Mouse (Mus musculus) gastrocnemius, postnatal 4 days (tissue): Measurements from ENCODE around the gene Tshz3. TPM values are rescaled to one million over a fixed set of nuclear protein-coding genes. Genes with fewer than 3 reads are reported as not detected.

Experiments
- DNase-seq, 2 experiments: peaks; one replicate each; pipeline ENCODE4 v3.0.0; 2021 to 2022; ENCODE audit warnings: low spot score in 2 of 2, mixed read lengths in 2 of 2
- total RNA-seq, 2 experiments: library from RNA; stranded (reverse); gene quantifications; 2 replicates each; pipeline ENCODE4 v1.2.3; 2021

Gene Tshz3
- total RNA-seq, 2 experiments from 2014 or later: 15.9 to 18.8 TPM

DNA sequence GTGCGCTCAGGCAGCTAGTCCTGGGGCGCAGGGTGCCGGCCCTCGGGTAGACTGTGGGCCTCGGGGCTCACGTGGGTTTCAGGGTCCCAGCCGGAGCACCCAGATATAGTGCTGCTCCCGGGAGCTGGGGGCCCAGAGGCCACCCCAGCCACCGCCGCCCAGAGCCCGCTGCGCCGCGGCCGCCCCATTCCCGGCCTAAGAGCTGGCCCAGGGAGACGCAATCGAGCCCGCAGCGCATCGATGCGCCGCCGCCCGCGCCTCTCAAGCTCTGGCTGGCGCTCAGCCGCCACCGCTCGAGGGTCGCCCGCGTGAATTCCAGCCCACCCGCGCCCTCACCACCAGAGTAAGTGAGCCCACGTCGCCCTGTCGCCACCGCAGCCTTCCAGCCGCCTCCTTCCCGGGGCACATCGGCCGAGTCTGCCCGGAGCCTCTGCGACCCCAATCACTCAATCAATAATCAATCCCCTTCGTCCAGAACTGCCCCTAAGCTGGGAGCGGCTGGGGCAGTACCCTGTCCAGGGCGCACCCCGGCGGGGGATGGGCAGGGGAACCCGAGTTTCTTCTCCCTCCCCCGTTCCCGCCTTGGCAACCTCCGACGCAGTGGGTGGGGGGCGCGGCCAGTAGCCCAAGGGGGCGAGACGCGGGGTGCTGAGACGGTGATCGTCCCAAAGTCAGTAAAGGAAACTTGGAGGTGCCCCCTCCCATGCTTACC is 1.4 kb upstream of the Tshz3 start:
- peak; percentile 57 to 77 for DNase-seq

DNA sequence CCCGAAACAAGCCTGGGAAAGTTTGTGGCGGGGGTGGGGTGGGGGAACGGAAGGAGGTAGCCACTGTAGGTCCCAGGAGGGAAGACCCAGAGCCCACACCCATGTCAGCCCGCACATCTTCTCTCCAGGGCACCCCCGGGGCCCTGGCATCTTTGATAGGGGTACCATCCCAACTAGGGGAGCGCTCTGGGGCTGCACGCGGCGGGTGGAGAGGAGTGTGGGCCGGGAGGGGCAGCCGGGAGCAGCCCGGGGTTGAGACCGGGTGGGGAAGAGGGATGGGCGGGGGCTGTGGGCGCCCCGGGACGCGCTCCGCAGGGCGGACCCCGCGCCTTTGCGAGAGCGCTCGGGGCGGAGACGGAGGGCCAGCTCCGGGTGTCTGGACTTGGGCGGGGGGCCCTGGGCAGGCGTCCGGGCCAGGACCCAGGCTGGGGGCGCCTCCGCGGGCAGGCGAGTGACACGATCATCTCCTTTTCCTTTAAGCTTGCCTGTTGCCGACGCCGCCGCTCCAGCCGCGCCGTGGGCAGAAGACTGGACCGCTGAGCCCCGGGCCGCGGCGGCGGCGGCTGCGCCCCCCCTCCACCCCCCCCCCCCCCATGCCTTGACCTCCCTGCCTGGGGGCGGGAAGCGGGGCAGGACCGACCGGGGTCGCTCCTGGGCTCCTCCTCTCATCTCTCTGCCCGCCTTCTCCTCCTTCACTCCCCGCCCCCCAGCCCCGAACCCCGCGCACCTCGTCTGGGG is 631 bp upstream of the Tshz3 start:
- peak; percentile 63 to 78 for DNase-seq

DNA sequence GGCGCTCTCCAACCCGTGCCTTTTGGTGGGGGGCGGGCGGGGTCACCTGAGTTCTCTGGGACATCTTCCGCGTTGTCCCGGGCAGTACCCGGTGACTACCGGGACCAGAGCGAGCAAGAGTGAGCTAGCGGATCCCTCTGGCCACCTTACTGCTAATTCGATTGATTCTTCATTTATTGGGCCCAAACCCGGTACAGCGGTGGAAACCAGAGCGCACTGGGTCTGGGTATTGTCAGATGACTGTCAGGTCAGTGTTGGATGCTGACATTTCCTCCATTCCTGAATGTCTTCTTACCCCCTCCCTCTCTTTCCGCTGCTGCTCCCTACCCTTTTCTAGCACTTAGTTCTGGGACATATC is 650 bp downstream of the Tshz3 start:
- no peak for DNase-seq

DNA sequence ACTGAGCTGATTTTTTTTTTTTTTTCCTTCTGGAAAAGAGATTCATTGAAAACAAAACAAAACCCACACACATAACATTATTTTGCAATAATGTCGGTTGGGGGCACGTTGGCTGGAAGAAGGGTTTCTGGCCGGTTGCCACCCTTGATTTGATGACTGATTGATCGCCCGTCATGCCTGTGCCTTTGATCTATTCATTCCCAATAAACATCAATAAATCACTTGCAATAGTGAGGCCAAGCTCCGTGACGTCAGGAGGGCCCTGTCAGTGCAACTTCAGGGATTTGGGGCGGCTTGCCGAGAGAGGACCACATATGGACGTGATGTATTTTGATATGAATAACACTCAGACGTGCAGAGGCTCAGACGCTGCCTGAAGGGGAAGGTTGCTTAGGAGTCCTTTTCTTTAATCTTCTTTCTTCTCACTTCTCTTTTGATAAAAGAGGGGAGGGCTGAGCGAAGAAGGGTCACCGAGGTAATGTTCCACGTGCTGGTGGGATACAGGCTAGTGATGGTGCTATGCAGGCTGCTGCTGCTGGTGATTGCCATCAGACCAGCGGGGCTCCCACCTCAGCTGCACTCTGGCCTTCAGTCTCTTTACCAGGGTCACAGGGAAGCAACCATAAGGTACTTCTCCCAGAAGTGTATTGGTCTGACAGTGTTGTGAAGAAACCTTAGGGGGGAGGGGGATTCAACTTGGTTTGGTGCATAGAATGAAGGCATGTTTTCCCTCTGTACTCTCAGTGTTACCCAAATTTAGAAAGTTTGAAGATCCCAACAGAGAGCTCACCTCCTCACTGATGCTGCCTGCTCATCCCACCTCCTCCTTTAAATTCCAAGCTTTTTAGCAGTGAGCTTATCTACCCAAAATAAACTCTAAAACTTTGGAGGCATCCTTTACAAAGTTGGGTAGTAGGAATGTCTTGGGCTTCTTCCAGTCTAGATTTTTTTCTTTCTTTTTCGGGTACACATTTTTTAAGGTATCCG is 1.4 kb downstream of the Tshz3 start:
- DNase-seq: no peak

DNA sequence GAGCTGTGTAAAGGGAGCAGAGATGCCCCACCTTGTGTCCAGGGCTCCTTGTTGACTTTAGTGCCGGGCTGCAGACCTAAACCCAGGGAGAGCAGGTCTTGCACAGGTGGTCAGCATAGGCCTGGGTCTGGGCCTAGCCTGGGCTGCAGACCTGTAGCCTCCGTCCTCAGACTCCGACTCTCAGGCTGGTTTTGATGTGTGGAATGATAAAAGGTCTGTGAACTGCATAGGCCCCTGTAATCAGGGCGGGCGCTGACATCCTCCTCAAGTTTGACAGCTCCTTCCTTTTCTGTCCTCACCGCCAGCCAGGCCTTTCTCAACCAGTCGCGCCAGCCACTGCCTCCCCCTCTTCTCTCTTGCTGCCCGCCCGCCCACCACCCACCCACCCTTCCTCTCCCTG is 8.7 kb downstream of the Tshz3 start:
- no peak for DNase-seq

DNA sequence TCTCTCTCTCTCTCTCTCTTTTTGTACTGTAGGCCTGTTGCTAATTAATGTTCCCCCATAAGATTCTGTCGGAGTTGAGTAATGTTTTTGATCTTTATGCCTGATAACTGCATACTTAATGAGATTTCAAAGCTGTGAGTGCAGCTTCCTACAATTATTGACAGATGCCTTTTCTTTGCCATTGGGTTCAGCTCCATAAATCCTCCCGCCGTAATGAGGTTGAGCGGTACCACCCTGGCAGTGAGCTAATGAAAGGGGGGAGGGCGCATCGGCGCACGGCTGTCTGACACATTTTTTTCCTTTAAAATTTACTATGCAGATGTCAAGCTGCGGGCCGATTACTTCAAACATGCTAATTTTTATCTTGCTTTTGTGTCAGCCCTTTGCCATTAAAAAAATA is 9.3 kb downstream of the Tshz3 start:
- no peak for DNase-seq

DNA sequence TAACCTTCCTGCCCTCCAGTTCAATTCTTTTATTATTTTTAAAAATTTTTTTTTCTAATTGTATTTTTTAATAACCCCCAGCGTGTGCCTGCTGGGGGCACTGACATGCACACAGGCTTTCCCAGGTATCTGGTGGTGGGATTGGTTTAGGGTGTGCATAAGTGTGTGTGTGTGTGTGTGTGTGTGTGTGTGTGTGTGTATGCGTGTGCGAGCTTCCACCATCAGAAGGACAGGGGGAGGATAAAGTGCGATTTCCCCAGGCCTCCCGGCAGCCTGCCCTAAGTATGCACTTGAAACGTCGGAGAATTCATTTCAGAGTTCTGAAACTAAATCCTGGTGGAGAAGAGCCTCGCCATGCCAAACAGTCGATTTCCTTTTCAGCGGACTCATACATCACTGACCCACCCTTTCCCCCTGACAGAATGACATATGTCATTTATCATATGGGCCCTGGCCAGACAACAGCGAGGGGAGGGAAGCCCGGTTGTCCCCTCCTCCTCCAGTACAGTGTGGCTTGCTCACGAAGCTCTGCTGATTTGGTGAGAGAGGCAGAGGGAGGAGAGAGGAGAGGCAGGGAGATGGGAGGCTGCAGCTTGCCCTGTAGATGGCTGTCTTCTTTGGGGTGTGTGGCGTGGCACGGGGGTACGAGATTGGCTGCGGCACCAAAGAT is 9.9 kb downstream of the Tshz3 start:
- DNase-seq: no peak

DNA sequence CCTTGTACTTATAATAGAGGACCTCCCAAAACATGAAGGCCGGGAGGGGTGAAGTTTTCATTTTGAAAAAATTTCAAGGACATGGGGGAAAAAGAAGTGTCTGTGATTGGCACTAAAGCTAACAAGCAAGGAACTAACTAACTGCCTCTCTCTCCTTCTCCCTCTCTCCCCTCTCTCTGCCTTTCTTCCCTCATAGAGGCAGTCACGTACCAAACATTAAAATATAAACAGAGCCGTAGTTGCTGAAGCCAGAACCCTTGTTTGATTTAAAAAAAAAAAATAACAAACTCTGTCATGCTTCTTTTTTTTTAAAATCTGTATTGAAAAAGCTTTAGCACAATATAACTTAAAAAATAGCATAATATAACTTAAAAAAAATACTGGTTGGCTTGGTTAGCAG is 10.9 kb downstream of the Tshz3 start:
- no peak for DNase-seq

DNA sequence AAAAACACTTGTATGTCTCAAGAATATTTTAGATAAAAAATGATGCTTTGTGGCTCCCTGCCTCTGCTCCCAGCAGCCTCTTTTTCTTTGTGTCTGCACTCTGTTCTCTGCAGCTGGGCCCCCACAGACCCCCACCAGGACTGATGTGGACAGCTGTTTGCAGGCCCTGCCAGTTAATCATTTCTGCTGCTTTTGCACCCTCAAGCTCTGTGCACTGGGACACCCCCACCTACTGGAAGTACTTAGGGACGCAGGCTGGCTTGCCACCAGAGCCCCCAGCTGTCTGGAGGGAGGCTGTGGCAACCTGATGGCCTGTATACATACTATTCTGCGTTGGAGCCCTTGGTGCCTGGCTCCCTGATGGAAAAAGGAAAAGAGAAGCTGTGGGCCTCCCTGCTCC is 11.3 kb downstream of the Tshz3 start:
- DNase-seq: peak in 1 of 2 experiments; percentile 69

DNA sequence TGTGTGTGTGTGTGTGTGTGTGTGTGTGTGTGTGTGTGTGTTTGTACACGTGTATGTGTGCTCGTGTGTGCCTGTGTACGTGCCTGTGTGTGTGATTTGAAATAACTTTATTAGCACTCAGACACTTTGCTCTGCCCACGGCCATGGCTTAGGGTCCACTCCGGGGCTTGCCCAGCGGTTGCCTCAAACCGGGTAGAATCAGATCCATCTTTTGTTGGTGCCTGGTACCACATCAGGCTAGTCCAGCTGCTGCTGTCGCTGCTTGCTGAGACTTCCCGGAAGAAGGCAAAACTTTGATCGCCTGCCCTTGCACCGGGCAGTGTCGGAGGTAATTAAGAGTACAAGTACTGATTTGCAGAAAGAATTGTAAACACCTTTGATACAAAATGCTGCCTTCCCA is 12.1 kb downstream of the Tshz3 start:
- no peak for DNase-seq

DNA sequence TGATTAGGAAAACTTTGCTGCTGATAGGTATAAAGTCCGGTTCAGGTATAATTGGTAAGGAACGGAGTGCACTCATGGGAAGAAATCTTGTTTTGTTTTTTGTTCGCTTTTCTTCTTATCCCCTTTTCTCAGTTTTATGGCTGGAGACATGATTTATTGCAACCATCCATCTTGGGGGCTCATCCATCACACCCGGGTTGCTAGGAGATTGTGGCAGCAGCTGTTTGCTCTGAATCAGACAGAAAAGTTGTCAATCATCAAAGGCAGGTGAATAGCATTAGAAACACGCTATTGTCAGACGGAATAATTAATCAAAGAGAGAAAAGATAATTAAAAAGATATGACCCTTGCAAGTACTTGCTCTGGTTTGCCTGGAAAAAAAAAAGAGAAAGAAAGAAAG is 12.5 kb downstream of the Tshz3 start:
- DNase-seq: no peak

DNA sequence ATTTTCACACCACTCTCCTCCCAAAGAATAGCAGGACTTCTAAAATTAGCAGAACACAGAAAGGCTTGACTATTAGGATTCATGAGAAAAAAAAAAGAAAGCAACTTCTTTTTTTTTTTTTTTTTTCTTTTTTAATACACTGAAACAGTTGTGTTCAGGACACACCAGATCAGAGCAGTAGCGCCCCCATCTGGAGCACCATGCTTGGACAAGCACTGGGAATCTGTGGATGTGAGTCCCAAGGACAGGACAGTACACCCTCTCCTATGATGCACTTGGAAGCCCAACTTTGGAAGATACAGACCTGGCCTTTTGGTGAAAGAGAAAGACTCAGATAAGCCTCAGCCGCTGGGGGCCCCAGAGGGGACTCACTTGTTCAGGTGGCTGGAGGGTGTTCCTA is 13.8 kb downstream of the Tshz3 start:
- no peak for DNase-seq

DNA sequence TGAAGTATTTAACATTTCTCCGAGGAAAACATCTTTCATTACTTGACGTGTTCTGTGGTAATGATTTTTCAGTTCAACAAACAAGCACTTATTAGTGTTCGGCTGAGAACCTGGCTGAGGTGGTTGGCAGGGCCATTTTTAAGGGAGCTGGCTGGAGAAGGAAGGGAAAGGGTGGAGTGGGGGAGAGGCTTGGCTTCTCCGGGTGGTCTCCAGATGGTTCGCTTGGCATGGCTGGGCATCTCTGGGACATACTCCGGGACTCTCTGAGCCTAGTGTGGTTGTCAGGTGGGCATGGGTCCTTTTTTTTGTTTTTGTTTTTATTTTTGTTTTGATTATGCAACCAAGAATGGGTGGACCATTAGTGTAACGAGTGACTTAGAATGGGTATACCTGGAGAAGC is 16.4 kb downstream of the Tshz3 start:
- no peak for DNase-seq

DNA sequence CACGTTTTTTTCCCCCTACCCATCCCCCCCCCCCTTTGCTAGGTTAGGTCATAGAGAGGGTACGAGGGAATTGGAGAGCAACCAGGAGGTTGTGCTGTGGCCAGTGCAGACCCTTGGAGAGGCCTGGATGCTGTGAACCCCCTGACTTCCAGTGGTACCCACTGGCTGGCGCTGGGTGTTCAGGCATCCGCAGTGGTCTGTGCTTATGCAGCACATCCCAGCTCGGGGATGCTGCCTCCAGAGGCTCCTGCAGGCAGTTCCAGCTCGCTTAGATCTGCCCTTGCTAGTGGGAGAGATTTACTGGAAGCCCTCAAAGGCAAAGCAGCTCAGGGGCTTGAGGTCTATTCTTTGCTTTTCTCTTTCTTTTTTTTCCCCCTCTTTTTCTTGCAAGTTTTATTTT is 19.3 kb downstream of the Tshz3 start:
- DNase-seq: no peak

DNA sequence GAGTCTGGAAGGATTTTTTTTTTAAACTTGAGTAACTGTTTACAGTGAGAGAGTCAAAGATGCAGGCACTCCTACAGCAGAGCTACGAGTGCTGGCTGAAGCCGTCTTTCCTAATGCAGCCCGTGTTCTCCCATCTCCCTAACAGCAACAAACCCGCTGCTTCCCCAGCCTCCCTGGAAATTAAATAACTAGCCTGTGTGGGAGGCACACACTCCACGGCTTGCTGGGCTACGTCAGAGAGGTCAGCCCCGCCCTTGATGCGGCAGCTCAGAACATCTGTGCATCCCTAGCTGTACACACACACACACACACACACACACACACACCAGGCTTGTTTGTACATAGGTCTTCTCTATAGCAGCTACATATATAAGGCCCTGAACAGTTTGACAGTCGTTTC is 22.9 kb downstream of the Tshz3 start:
- DNase-seq: no peak

DNA sequence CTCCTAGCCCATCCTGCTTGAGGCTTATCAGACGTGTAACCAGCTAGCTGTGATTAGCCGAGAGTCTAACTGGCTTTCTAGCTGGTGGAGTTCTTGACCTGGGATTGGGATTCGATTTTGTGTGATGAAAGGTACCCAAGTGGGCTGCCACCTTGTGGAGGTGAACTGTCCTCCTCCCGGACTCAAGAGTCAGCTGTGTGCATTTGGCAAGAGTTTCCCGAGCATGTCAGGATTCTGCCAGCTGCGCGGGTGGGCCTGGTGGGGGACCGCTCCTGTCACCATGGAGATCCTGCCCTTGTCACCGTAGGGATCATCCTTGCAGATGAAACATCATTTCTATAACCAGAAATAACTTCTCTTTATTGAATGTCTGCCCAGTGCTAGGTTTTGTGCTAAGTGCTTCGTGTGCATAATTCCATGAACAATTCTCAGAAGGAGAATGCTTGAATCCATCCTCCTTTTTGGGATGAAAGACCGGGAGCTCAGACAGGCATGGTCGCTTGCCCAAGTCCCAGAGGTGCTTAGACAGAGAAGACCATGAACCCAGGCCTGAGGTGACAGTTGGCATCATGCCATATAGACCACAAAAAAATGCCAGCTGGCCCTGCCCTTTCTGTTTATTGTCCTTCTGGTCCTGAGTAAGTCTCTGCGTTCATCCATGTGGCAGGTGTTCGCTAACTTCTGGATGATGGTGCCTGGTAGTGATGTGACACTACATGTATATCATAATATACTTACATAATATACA is 38.6 kb downstream of the Tshz3 start:
- no peak for DNase-seq

DNA sequence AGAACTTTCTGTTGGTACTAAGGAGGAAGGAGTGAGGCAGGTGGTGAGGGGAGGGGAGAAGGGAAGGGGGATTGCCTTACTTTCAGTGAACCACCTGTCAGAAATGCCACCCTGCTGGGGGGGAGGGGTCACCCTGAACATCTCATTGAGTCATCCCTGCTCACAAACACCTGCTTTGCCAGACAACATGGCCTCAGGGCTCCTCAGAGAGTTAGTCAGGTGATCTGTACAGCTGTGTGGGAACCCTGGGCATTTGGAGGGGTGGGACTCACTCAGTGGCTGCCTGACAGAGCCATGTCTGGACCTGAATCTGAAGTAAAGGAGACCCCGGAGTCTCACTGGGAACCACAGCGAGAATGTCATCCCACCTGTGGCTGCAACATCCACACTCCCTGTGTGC is 53.6 kb downstream of the Tshz3 start:
- no peak for DNase-seq

DNA sequence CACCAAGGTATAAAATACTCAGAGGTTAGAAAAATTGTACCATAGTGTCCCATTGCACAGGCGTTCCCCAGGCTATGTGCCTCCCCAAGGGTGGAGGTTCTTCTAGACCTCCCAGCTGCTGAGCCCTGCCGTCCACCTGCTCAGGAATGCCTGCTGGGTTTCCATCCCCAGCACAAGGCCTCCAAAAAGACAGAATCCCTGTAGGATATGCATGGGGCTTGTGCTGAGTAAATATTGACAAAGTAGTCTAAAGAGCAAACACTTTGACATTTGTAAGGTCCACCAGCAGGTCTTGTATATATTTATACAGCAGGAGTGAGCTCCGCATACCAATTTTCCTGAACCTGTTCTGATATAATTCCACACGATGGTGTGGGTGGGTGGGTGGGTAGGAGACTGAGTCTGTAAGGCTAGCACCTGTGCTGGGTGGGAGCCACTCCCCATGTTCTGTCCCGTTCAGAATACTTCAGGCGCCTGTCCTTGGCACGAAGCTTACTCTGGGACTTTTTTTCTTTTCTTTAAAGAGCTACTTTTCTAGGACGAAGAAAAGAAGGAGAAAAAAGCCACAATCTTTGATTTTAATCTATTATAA is 69.7 kb downstream of the Tshz3 start:
- no peak for DNase-seq

DNA sequence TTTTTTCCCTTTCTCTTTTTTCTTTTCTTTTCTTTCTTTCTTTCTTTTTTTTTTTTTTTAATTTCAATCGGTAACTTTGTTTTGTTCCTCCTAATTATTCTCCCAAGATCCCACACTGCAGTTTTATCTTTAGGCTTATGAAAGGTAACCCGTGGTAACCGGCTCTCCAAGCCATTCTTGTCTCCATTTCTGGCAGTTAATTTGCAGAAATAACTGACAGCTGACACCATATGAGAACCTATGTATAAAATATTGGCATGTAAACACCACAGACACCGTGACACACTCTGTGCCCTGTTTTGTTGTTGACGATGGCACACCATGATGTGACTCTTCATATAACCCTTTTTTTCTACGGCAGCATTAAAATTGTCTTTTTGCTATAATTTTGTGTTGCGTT is 75.2 kb downstream of the Tshz3 start:
- no peak for DNase-seq

DNA sequence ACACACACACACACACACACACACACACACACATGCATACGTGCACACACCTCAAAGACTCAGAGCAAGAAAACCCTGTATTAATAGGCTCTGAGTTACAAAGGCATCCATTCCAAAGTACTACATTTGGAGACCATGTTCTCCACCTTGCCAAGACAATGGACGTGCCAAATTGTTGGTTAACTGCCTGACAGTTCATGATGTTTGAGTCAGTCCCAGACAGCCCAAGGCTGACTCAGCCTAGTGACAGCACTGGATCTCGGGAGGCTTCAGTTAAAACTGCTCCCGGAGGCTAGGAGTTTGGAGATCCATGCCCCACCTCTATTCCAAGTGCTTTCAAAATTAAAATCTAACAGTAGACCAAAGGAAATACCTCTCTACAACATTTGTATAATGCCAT is 79.0 kb downstream of the Tshz3 start:
- DNase-seq: no peak
